Mouse (Mus musculus) adrenal gland, adult 2 months (tissue): Measurements from ENCODE around the gene Syt16. TPM values are rescaled to one million over a fixed set of nuclear protein-coding genes. Genes with fewer than 3 reads are reported as not detected.
A peak's percentile ranks its signal among the peaks of the same experiment; 100 is the strongest.

Source experiments
- DNase-seq: peaks from one replicate; pipeline ENCODE4 v3.0.0; 2021
- polyA plus RNA-seq: library from polyadenylated mRNA; depleted of rRNA; stranded (reverse); fragments of >200 nt; gene quantifications from 2 replicates; pipeline ENCODE4 v1.2.3, GENCODE M21; 2012
- total RNA-seq, 2 experiments: library from RNA; stranded (reverse); gene quantifications; 2 replicates each; pipeline ENCODE4 v1.2.3; 2021

Syt16 gene
- total and polyA plus RNA-seq, 3 experiments = 0.13 to 0.66 (median 0.52) TPM

- DNase-seq = peak; percentile 17
Observed at GRCm38 (mm10) chr12:74009448-74009911, 12.0 kb downstream of the Syt16 start.

- DNase-seq = peak; percentile 87
Observed at GRCm38 (mm10) chr12:74013739-74014138, 16.3 kb downstream of the Syt16 start.

- peak; percentile 15 for DNase-seq
Observed at GRCm38 (mm10) chr12:74014739-74015270, 17.3 kb downstream of the Syt16 start.

GRCm38 (mm10) chr12:74015491-74015890 is 18.0 kb downstream of the Syt16 start:
- no peak for DNase-seq

GRCm38 (mm10) chr12:74023260-74023659 is 25.8 kb downstream of the Syt16 start:
- DNase-seq = no peak

GRCm38 (mm10) chr12:74024912-74025311 is 27.5 kb downstream of the Syt16 start:
- no peak for DNase-seq

- no peak for DNase-seq
Observed at GRCm38 (mm10) chr12:74043225-74043624, 45.8 kb downstream of the Syt16 start.

- DNase-seq = no peak
Observed at GRCm38 (mm10) chr12:74043755-74044154, 46.3 kb downstream of the Syt16 start.

GRCm38 (mm10) chr12:74044241-74044640 is 46.8 kb downstream of the Syt16 start:
- DNase-seq = no peak

GRCm38 (mm10) chr12:74055336-74055931 is 58.0 kb downstream of the Syt16 start:
- DNase-seq = peak; percentile 29

- DNase-seq = no peak
Observed at GRCm38 (mm10) chr12:74056162-74056561, 58.7 kb downstream of the Syt16 start.

GRCm38 (mm10) chr12:74062547-74062946 is 65.1 kb downstream of the Syt16 start:
- DNase-seq = no peak

- no peak for DNase-seq
Observed at GRCm38 (mm10) chr12:74068912-74069311, 71.5 kb downstream of the Syt16 start.

- no peak for DNase-seq
Observed at GRCm38 (mm10) chr12:74075590-74075989, 78.1 kb downstream of the Syt16 start.

- no peak for DNase-seq
Observed at GRCm38 (mm10) chr12:74076091-74076490, 78.6 kb downstream of the Syt16 start.

- DNase-seq = no peak
Observed at GRCm38 (mm10) chr12:74081122-74081521, 83.7 kb downstream of the Syt16 start.

- no peak for DNase-seq
Observed at GRCm38 (mm10) chr12:74084389-74084788, 86.9 kb downstream of the Syt16 start.

GRCm38 (mm10) chr12:74087086-74087485 is 89.6 kb downstream of the Syt16 start:
- DNase-seq = no peak

- DNase-seq = no peak
Observed at GRCm38 (mm10) chr12:74089342-74090131, 92.1 kb downstream of the Syt16 start.

GRCm38 (mm10) chr12:74092546-74092945 is 95.1 kb downstream of the Syt16 start:
- no peak for DNase-seq

- no peak for DNase-seq
Observed at GRCm38 (mm10) chr12:74093110-74093509, 95.6 kb downstream of the Syt16 start.

- no peak for DNase-seq
Observed at GRCm38 (mm10) chr12:74094701-74095100, 97.2 kb downstream of the Syt16 start.

- no peak for DNase-seq
Observed at GRCm38 (mm10) chr12:74098572-74099290, 101.3 kb downstream of the Syt16 start.
